Mouse (Mus musculus) retina, adult 2 months (tissue): Measurements from ENCODE around the gene D230025D16Rik.

Experiments
- DNase-seq: peaks from one replicate; pipeline ENCODE4 v3.0.0-alpha.2; 2012; ENCODE audit warnings: low read depth, low spot score

D230025D16Rik gene

DNA sequence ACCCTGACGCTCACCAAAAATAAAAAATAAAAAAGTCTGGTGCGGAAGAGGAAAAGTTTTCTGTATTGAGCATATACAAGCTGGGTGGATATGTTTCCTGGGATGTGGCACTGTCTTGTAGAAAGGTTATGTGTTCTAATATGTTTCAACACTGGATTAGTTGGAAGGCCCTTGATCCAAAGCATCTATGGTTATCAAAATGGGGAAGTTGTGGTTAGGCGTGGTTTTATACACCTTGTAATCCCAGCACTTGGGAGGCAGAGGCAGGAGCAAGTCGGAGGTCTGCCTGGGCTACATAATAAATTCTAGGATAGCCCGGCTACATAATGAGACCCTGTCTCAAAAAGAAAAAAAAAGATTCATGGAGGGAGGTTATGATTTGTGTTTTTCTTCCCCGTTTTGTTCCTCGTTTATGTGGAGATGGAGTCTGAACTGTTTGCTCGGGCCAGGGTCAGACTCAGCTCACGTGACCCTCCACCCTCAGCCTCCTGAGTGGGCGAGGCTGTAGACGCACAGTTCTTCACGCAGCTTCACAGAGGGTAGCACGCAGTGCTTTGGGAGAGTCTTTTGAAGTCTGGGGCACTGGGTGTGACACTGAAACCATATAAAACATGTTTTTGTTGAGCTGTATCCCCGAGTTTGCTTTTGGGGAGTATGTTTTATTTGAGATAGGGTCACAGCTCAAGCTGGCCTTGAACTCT lies 12.6 kb downstream of the D230025D16Rik start:
- DNase-seq, result no peak

GRCm38 (mm10) chr8:105241016-105241415 lies 16.1 kb downstream of the D230025D16Rik start:
- no peak for DNase-seq

DNA sequence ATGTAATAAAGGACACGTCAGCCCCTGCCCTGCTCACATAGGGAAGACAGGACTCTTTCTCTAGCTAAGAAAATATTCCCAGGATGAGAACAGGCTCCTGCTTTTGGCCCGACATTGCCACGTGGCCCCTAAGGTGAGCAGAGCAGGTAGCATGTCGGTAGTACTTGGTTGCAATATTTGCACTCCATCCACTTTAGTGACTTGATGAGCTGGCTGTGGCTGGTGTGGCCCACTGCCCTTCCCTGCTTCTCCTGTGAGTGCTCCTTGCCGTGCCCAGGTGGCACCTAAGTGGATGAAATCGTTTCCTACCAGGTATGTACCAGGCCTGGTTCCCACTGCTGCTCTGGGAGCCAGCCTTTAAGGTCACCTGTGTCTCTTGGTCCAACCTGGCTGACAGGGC lies 27.0 kb downstream of the D230025D16Rik start:
- no peak for DNase-seq

DNA sequence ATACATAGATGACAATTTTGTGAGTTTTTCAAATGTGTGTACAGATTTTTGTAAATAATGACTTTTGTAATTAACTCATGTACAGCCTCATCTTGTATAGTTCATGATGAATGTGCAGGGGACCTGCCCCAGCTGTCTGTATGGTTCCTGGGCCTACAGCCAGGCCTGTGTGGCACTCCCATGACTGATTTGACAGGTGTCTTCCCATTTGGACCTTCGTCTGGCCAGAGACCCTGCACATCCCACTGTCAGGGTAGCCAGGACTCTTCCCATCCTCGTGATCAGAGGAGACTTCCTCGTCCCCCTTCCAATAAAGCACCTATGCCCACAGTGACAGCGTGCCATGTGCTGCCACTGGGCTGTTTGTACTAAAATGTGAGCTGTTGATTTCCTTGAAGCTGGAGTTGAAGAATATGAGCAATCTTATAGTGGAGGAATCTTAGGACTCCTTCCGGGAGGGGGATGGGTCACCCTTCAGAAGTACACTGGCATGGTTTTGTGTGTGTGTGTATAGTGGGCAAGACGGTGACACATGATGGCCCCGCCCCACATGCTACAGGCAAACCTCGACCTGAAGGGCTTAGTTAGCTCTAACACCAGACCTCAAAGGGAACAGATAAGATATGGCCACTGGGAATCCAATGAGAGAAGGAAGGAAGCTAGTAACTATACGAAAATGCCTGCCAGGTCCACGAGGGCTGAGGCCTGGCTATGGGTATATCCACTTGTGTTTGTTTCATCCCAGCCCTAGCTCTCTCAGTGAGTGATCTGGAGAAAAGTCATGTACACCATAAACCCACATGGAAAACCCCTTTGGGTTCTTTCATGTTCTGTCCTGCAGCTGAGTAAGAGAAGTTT lies 28.0 kb downstream of the D230025D16Rik start:
- DNase-seq, result no peak

GRCm38 (mm10) chr8:105253766-105254151 lies 28.8 kb downstream of the D230025D16Rik start:
- DNase-seq, result no peak

GRCm38 (mm10) chr8:105254152-105254965 lies 29.4 kb downstream of the D230025D16Rik start:
- peak; percentile 44 for DNase-seq

GRCm38 (mm10) chr8:105254966-105255350 lies 30.0 kb downstream of the D230025D16Rik start, which contains the start of gene B3gnt9:
Gene B3gnt9 (minus strand): TSS chr8:105255153.
- no peak for DNase-seq

DNA sequence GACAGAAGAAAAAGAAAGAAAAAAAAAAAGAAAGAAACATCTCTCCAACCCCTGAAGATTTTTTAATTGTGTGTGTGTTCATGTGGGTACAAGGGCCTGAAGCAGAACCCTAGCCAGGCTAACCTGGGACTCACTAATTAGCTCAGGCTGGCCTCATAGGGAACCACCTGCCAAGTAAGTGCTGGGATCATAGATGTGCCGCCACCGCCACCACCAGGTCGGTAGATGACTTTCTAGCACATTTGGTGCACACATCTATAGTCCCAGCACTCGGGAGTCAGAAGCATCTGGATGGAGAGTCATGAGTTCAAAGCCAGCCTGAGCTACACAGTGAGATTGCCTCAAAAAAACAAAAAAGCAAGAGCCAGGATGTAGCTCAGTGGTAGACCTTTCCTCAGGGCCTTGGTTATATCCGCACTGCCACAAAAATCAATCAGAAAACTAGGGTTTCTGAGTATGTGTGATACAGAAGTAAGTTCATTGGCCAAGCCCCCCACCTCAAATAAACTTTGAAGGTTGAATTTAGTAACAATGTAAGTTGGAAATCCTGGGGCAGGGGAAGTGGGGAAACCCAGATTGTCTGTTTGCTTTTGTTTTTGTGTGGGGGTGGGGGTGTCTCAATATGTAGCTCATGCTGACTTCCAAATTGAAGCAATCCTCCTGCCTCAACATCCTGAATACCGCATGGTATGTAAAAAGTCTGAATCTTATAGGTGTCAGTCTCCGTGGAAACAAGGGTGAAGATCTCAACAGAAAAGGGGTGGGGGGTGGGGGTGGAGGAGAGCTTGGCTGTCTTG lies 32.6 kb downstream of the D230025D16Rik start:
- DNase-seq, result no peak

- DNase-seq, result no peak
Observed at GRCm38 (mm10) chr8:105258911-105259720, 34.2 kb downstream of the D230025D16Rik start.

GRCm38 (mm10) chr8:105259721-105260320 lies 34.9 kb downstream of the D230025D16Rik start:
- DNase-seq, result peak; percentile 50

DNA sequence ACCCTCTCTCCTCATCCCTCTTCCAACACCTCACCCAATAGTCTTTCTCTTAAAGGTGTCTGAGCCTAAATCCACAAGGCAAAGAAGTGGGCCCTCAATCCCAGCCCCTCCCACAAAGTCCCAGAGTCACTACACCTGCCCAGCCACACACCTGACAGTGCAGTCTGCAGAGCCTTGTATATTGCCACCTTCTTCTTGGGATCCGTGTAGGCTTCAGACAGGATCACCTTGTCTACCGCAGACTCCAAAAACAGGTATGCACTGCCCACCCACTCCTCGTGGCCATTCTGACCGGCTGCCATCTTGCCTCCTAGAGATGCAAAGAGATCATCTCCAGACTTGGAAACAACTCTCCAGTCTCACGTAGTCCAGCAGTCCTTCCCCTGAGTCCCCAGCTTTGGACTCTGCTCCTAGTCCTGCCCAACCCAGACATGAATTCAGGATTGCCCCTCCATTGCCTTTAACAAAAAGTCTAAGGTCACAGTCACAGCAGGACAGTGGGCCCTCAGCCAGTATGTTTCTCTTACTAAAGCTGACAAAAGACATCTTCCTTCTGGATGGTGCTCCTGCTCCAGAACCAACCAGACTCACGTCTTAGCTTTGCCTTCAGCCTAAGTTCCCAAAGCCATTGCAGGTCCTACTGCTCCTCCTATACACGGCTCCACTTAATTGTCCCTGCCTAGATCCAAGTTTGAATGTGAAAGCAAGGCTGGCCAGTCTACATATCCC lies 35.6 kb downstream of the D230025D16Rik start:
- DNase-seq, result no peak

- DNase-seq, result no peak
Observed at GRCm38 (mm10) chr8:105261326-105261980, 36.5 kb downstream of the D230025D16Rik start.

DNA sequence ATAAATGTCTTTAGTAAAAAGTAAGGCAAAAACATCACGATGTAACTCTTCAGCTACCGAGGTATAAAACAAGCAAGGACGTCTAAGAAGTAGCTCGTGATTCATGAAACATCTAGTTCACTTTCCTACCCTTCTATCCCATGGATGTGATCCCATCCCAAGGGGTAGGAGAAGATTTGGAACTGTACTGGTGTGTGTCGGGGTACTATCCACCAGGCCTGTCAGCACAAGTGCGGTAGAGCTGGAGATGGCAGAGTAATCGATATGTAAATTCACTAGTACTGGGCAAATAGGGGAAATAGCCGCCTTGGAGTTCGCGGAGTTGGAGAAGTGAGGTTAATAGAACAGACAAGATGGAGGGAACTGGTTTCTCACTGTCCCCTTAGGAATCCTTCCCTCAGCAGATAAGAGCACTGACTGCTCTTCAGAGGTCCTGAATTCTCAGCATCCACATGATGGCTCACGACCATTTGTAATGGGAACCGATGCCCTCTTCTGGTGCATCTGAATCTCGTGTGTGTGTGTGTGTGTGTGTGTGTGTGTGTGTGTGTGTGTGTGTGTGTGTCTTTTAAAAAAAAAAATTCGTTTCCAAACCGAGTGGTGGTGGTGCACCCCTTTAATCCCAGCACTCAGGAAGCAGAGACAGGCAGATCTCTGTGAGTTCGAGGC lies 38.4 kb downstream of the D230025D16Rik start:
- no peak for DNase-seq

- no peak for DNase-seq
Observed at GRCm38 (mm10) chr8:105264024-105264982, 39.4 kb downstream of the D230025D16Rik start, which contains the start of the genes Tradd and Fbxl8. Gene Tradd (minus strand): TSS chr8:105264609. Gene Fbxl8 (plus strand): TSS chr8:105264648.

DNA sequence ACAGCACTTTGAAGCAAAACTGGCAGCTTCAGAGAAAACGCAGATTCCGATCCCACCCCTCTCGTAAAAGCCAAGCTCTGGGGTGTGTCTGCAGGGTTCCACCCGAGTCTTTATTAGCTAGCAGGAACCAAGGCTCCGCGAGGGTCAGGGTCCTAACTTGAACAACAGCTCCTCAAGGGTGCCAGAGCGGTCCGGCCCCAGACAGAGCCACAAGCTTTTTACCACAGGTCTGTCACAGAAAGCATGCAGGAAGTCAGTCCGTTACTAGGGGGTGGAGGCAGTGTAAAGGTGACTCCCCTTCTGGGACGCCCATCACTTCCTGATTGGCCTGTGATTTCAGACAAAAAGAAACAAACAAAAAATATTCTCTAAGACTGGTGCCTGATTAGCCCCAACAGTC lies 40.2 kb downstream of the D230025D16Rik start:
- DNase-seq, result no peak

GRCm38 (mm10) chr8:105266775-105267174 lies 41.8 kb downstream of the D230025D16Rik start:
- no peak for DNase-seq
